Mouse (Mus musculus): Measurements from ENCODE around the gene Tex14. TPM values are rescaled to one million over a fixed set of nuclear protein-coding genes. Genes with fewer than 3 reads are reported as not detected.
"Not testable (repeated sequence)": the region's sequence is repeated elsewhere in the genome, so short reads cannot be mapped to it uniquely, and the experiment has no call there.

Tex14 gene
- polyA plus RNA-seq, 2 experiments, result 0.06 TPM; not detected in 1

DNA sequence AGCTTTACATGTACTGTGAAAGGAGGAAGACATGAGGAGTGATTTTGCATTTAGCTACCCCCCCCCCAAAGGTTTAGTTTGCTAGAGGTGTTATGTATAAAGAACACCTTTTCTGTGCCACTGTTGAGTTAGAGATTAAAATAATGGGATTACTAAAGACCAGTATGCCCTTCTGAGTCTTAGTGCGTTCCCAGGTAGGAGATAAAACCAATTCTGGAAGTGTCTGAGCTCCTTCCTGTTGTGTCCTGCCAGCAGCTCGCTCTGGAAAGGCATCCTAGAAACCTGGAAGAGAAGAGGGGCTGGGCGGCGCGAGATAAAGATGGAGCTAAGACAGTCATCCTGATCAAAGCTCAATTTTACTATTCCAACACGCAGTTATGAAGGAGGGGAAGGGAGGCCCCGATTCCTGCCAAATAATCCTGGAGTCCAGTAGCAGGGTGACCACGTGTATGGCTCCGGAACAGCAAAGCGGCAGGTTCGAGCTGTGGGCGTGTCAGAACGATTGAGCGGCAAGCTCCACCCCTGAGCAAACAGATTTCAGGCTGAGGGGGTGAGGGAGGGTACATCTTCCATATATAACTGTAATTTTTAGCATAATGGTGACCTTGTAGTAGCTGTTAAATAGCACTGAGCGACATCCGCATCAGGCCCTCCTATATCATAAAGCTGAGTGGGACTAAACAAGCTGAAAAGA, 40.0 kb downstream of the Tex14 start:
- no peaks in the 10 kb centered on the region for H3K27me3 ChIP-seq (ENCODE audit: control insufficient read depth, insufficient read depth, low read length)
- no peaks in the 10 kb centered on the region for H3K36me3 ChIP-seq (replicated peaks; ENCODE audit: control insufficient read depth, insufficient read depth, low read depth)
- DNase-seq (ENCODE audit: low read depth in 3 of 3, low spot score in 3 of 3), result no peak
- no peak overlapping the region; the same call in 1 of the 2 replicates for H3K27ac ChIP-seq
- 12% methylated on average over 16 of the region's 16 CpGs for WGBS (ENCODE audit: insufficient replicate concordance)
- no peak overlapping the region for H3K9ac ChIP-seq (replicated peaks)
- no peak for TF ChIP-seq CTCF (IDR thresholded peaks at IDR 0.05; ENCODE audit: low read depth)
- TF ChIP-seq EP300 (IDR thresholded peaks at IDR 0.05; ENCODE audit: low read depth), result no peak
- H3K4me2 ChIP-seq (ENCODE audit: low read depth), result peak overlapping the region; percentile 25; the same call in 1 of the 2 replicates
- no peaks in the 10 kb centered on the region for H3K9me3 ChIP-seq (ENCODE audit: control insufficient read depth, low read length)
- no peak for ATAC-seq (ENCODE audit: insufficient read depth)
- H3K4me1 ChIP-seq (replicated peaks; ENCODE audit: control insufficient read depth in 2 of 2, insufficient read depth in 2 of 2, low read length in 1 of 2), result peaks cover 4 to 5% of the 10 kb centered on the region in 2 experiments; a peak in 2 of 4 replicates
- no peak overlapping the region for H3K4me3 ChIP-seq (ENCODE audit: insufficient read depth in 1 of 2, low read depth in 2 of 2, low read length in 2 of 2)

DNA sequence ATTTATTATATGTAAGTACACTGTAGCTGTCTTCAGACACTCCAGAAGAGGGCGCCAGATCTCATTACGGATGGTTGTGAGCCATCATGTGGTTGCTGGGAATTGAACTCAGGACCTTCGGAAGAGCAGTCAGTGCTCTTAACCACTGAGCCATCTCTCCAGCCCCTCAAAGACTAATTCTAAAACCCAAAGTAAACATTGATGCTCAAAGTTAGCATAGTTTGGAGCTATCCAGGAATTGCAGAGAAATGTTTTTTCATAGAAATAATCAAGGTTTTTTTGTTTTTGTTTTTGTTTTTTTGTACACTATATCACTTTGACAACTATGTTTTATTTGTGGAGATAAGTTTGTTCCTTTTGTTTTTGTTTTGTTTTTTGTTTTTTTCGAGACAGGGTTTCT, 40.7 kb downstream of the Tex14 start:
- not testable (repeated sequence) for H3K4me1 ChIP-seq (replicated peaks; ENCODE audit: control insufficient read depth in 2 of 2, insufficient read depth in 2 of 2, low read length in 1 of 2); H3K27ac ChIP-seq; ATAC-seq (ENCODE audit: insufficient read depth); DNase-seq (ENCODE audit: low read depth in 3 of 3, low spot score in 3 of 3); H3K4me2 ChIP-seq (ENCODE audit: low read depth); H3K9me3 ChIP-seq (ENCODE audit: control insufficient read depth, low read length); H3K9ac ChIP-seq (replicated peaks); H3K36me3 ChIP-seq (replicated peaks; ENCODE audit: control insufficient read depth, insufficient read depth, low read depth); H3K4me3 ChIP-seq (ENCODE audit: insufficient read depth in 1 of 2, low read depth in 2 of 2, low read length in 2 of 2); H3K27me3 ChIP-seq (ENCODE audit: control insufficient read depth, insufficient read depth, low read length)
- WGBS (ENCODE audit: insufficient replicate concordance), result 78% methylated on average over 2 of the region's 4 CpGs

GRCm38 (mm10) chr11:87446159-87446558, 41.3 kb downstream of the Tex14 start:
- no peak overlapping the region for H3K27ac ChIP-seq
- WGBS (ENCODE audit: insufficient replicate concordance), result 78% methylated on average over 3 of the region's 3 CpGs
- no peaks in the 10 kb centered on the region for H3K36me3 ChIP-seq (replicated peaks; ENCODE audit: control insufficient read depth, insufficient read depth, low read depth)
- TF ChIP-seq EP300 (IDR thresholded peaks at IDR 0.05; ENCODE audit: low read depth) (no peak), CTCF (IDR thresholded peaks at IDR 0.05; ENCODE audit: low read depth) (no peak)
- peaks cover 4 to 5% of the 10 kb centered on the region in 2 experiments; a peak in 2 of 4 replicates for H3K4me1 ChIP-seq (replicated peaks; ENCODE audit: control insufficient read depth in 2 of 2, insufficient read depth in 2 of 2, low read length in 1 of 2)
- no peak overlapping the region for H3K4me2 ChIP-seq (ENCODE audit: low read depth)
- no peaks in the 10 kb centered on the region for H3K9me3 ChIP-seq (ENCODE audit: control insufficient read depth, low read length)
- H3K4me3 ChIP-seq (ENCODE audit: insufficient read depth in 1 of 2, low read depth in 2 of 2, low read length in 2 of 2), result no peak overlapping the region
- ATAC-seq (ENCODE audit: insufficient read depth) (no peak), DNase-seq (ENCODE audit: low read depth in 3 of 3, low spot score in 3 of 3) (no peak)
- H3K27me3 ChIP-seq (ENCODE audit: control insufficient read depth, insufficient read depth, low read length), result no peaks in the 10 kb centered on the region
- no peak overlapping the region for H3K9ac ChIP-seq (replicated peaks)

GRCm38 (mm10) chr11:87447429-87447828, 42.6 kb downstream of the Tex14 start:
- no peaks in the 10 kb centered on the region for H3K9me3 ChIP-seq (ENCODE audit: control insufficient read depth, low read length)
- H3K36me3 ChIP-seq (replicated peaks; ENCODE audit: control insufficient read depth, insufficient read depth, low read depth), result no peaks in the 10 kb centered on the region
- no peak overlapping the region for H3K9ac ChIP-seq (replicated peaks)
- H3K4me2 ChIP-seq (ENCODE audit: low read depth), result peak overlapping the region; percentile 78
- TF ChIP-seq CTCF (IDR thresholded peaks at IDR 0.05; ENCODE audit: low read depth) (peak; percentile 28; the same call in 1 of the 2 replicates), EP300 (IDR thresholded peaks at IDR 0.05; ENCODE audit: low read depth) (no peak)
- H3K27ac ChIP-seq, result no peak overlapping the region
- no peak overlapping the region for H3K4me3 ChIP-seq (ENCODE audit: insufficient read depth in 1 of 2, low read depth in 2 of 2, low read length in 2 of 2)
- DNase-seq (ENCODE audit: low read depth in 3 of 3, low spot score in 3 of 3) (no peak), ATAC-seq (ENCODE audit: insufficient read depth) (no peak)
- no peaks in the 10 kb centered on the region for H3K27me3 ChIP-seq (ENCODE audit: control insufficient read depth, insufficient read depth, low read length)
- H3K4me1 ChIP-seq (replicated peaks; ENCODE audit: control insufficient read depth in 2 of 2, insufficient read depth in 2 of 2, low read length in 1 of 2), result peaks cover 2 to 5% of the 10 kb centered on the region in 2 experiments; a peak in 2 of 4 replicates

- Histone ChIP-seq H3K4me3 (ENCODE audit: insufficient read depth in 1 of 2, low read depth in 2 of 2, low read length in 2 of 2) (peak overlapping the region; percentile 37 to 41; a peak in 3 of 4 replicates), H3K27ac (peak overlapping the region; percentile 54), H3K9ac (replicated peaks) (peak overlapping the region; percentile 71), H3K4me2 (ENCODE audit: low read depth) (peak overlapping the region; percentile 78)
- WGBS (ENCODE audit: insufficient replicate concordance), result under 1% methylated on average over 30 of the region's 34 CpGs
- H3K9me3 ChIP-seq (ENCODE audit: control insufficient read depth, low read length); H3K27me3 ChIP-seq (ENCODE audit: control insufficient read depth, insufficient read depth, low read length); H3K36me3 ChIP-seq (replicated peaks; ENCODE audit: control insufficient read depth, insufficient read depth, low read depth); H3K4me1 ChIP-seq (replicated peaks; ENCODE audit: control insufficient read depth in 2 of 2, insufficient read depth in 2 of 2, low read length in 1 of 2): not testable (repeated sequence)
- DNase-seq (ENCODE audit: low read depth in 3 of 3, low spot score in 3 of 3) (peak; percentile 72 to 75 (median 73)), ATAC-seq (ENCODE audit: insufficient read depth) (peak; percentile 84)
Measured at GRCm38 (mm10) chr11:87448081-87448475, 43.2 kb downstream of the Tex14 start.
